Mouse (Mus musculus): ENCODE data around the gene Npepps. TPM values are rescaled to one million over a fixed set of nuclear protein-coding genes. Genes with fewer than 3 reads are reported as not detected.
"Not testable (repeated sequence)": the region's sequence is repeated elsewhere in the genome, so short reads cannot be mapped to it uniquely, and the experiment has no call there.

Npepps gene
- polyA plus RNA-seq, 1 experiment from 2014 or later: 41.9 TPM

GRCm38 (mm10) chr11:97315504-97316503 lies 35.4 kb upstream of the Npepps start, which contains the start of gene Mrpl45:
TSS of gene Mrpl45 (plus strand) at chr11:97315716.
- no peaks in the 10 kb centered on the region for H3K27me3 ChIP-seq (replicated peaks; ENCODE audit: control insufficient read depth, insufficient read depth, low read length)
- H3K9me3 ChIP-seq (ENCODE audit: control insufficient read depth): no peaks in the 10 kb centered on the region
- H3K9ac ChIP-seq (ENCODE audit: low read depth, low read length): peak within 1 kb of the TSS; percentile 62
- H3K27ac ChIP-seq (ENCODE audit: low read depth, low read length): peak within 1 kb of the TSS; percentile 64
- under 1% methylated on average over 50 of the region's 50 CpGs for whole genome bisulfite sequencing
- peak; percentile 94 for ATAC-seq
- H3K36me3 ChIP-seq (ENCODE audit: control insufficient read depth, insufficient read depth): no peaks in the 10 kb centered on the region
- TF ChIP-seq CTCF (IDR thresholded peaks at IDR 0.05; ENCODE audit: low read depth): no peak
- H3K4me2 ChIP-seq (replicated peaks; ENCODE audit: low read depth): peak within 1 kb of the TSS; percentile 63
- H3K4me3 ChIP-seq (ENCODE audit: low read depth, low read length): peak within 1 kb of the TSS; percentile 55
- no peaks in the 10 kb centered on the region for H3K4me1 ChIP-seq (replicated peaks; ENCODE audit: control insufficient read depth, insufficient read depth, low read length)

DNA sequence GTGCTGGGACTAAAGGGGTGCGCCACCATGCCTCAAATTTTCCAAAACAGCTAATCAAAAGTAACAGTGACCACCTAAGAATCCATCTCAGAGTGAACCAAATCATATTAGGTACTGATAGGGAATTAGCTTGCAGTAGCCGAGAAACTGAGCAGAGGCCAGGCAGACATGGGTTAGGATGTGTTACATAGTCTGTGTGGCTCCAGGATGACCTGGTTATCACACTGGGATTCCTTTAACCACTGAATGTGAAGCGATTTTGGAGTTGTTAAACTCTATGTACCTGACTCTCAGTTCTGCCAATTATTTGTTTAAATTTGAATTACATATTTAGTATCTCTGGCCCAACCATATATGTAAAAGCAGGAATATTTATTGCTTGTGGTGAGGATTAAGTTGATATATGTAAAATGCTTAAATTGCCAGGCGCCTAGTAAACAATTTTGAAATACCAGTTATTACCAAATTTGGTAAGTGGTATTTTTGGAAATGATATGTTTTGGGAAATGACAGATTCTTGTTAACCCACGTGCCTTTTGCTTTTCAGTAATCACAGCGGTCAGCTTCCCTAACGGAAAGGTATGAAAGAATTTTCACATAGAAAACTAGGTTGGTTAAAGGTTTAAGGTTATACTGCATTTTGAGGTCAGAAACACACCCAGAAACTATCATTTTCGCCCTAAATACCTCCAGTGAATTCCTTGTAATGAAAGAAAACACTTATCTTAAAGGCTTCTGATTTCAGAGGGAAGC lies 34.5 kb upstream of the Npepps start:
- H3K4me2 ChIP-seq (replicated peaks; ENCODE audit: low read depth): peak overlapping the region; percentile 63
- H3K27ac ChIP-seq (ENCODE audit: low read depth, low read length): peak overlapping the region; percentile 64
- peak overlapping the region; percentile 55; the same call in 1 of the 2 replicates for H3K4me3 ChIP-seq (ENCODE audit: low read depth, low read length)
- H3K4me1 ChIP-seq (replicated peaks; ENCODE audit: control insufficient read depth, insufficient read depth, low read length): no peaks in the 10 kb centered on the region
- no peaks in the 10 kb centered on the region for H3K36me3 ChIP-seq (ENCODE audit: control insufficient read depth, insufficient read depth)
- H3K9me3 ChIP-seq (ENCODE audit: control insufficient read depth): no peaks in the 10 kb centered on the region
- H3K27me3 ChIP-seq (replicated peaks; ENCODE audit: control insufficient read depth, insufficient read depth, low read length): no peaks in the 10 kb centered on the region
- TF ChIP-seq CTCF (IDR thresholded peaks at IDR 0.05; ENCODE audit: low read depth): no peak
- ATAC-seq: no peak; the same call in 1 of the 2 replicates
- 41% methylated on average over 8 of the region's 8 CpGs for WGBS
- H3K9ac ChIP-seq (ENCODE audit: low read depth, low read length): no peak overlapping the region

DNA sequence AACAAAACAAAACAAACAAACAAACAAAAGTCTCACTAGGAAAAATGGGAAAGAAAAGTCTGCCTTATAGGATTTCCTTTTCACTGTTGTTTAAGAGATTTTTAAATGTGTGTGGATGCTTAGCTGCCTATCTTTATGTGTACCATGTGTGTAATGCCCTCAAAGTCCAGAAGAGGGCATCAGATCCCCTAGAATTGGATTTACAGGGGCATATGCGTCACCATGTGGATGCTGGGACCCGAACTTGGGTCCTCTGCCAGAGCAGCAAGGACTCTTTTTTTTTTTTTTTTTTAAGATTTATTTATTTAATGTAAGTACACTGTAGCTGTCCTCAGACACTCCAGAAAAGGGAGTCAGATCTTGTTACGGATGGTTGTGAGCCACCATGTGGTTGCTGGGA lies 33.7 kb upstream of the Npepps start:
- no peak overlapping the region for H3K9ac ChIP-seq (ENCODE audit: low read depth, low read length)
- WGBS: 95% methylated on average over 3 of the region's 3 CpGs
- ATAC-seq: no peak
- no peaks in the 10 kb centered on the region for H3K4me1 ChIP-seq (replicated peaks; ENCODE audit: control insufficient read depth, insufficient read depth, low read length)
- H3K9me3 ChIP-seq (ENCODE audit: control insufficient read depth): no peaks in the 10 kb centered on the region
- H3K27me3 ChIP-seq (replicated peaks; ENCODE audit: control insufficient read depth, insufficient read depth, low read length): no peaks in the 10 kb centered on the region
- TF ChIP-seq CTCF (IDR thresholded peaks at IDR 0.05; ENCODE audit: low read depth): peak; percentile 53
- H3K36me3 ChIP-seq (ENCODE audit: control insufficient read depth, insufficient read depth): no peaks in the 10 kb centered on the region
- no peak overlapping the region for H3K4me3 ChIP-seq (ENCODE audit: low read depth, low read length)
- H3K4me2 ChIP-seq (replicated peaks; ENCODE audit: low read depth): no peak overlapping the region
- no peak overlapping the region for H3K27ac ChIP-seq (ENCODE audit: low read depth, low read length)

GRCm38 (mm10) chr11:97312871-97313270 lies 32.4 kb upstream of the Npepps start:
- H3K36me3 ChIP-seq (ENCODE audit: control insufficient read depth, insufficient read depth); H3K4me3 ChIP-seq (ENCODE audit: low read depth, low read length); H3K9me3 ChIP-seq (ENCODE audit: control insufficient read depth); H3K27ac ChIP-seq (ENCODE audit: low read depth, low read length); H3K27me3 ChIP-seq (replicated peaks; ENCODE audit: control insufficient read depth, insufficient read depth, low read length); H3K9ac ChIP-seq (ENCODE audit: low read depth, low read length); H3K4me2 ChIP-seq (replicated peaks; ENCODE audit: low read depth); H3K4me1 ChIP-seq (replicated peaks; ENCODE audit: control insufficient read depth, insufficient read depth, low read length); ATAC-seq: not testable (repeated sequence)
- 73% methylated on average over 1 of the region's 1 CpGs for WGBS

DNA sequence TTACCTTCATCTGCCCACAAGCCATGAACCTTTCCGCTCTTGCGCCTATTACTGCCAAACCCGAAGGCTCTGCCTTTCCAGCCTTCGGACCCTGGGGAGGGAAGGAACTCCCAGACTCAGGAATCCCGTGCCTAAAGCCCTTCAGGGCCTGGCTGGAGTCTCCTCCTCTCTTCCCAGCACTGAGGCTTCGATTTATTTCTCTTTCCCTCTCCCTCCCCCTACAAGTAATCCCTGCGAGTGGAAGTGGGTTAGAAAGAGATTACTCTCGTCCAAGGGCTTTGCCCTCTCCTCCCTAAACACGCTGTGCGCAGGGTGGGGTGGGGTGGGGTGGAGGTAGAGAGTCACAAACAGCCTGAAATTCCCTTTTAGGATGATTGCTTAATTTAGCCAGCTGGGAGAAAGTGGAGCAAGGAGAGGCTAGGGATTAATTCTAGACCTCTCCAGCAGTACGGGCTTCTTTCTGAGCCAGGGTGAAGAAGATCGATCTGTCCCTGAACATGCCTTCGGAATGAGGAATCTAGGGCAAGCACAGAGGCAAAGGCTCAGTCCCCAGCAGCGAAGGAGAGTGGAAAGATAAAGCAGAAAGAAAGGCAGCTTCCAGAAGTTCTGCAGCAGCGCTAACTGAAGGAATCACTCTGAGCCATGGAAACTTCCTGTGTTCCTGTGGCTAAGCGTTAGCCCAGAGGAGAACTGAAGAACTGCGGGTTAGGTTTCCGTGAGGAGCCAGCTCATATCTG lies 30.6 kb upstream of the Npepps start:
- Histone ChIP-seq H3K27ac (ENCODE audit: low read depth, low read length) (peak overlapping the region; percentile 54), H3K9ac (ENCODE audit: low read depth, low read length) (peak overlapping the region; percentile 50), H3K27me3 (replicated peaks; ENCODE audit: control insufficient read depth, insufficient read depth, low read length) (no peaks in the 10 kb centered on the region), H3K4me2 (replicated peaks; ENCODE audit: low read depth) (peak overlapping the region; percentile 75), H3K36me3 (ENCODE audit: control insufficient read depth, insufficient read depth) (no peaks in the 10 kb centered on the region), H3K4me3 (ENCODE audit: low read depth, low read length) (peak overlapping the region; percentile 41), H3K9me3 (ENCODE audit: control insufficient read depth) (no peaks in the 10 kb centered on the region), H3K4me1 (replicated peaks; ENCODE audit: control insufficient read depth, insufficient read depth, low read length) (no peaks in the 10 kb centered on the region)
- 9% methylated on average over 18 of the region's 18 CpGs for WGBS
- TF ChIP-seq CTCF (IDR thresholded peaks at IDR 0.05; ENCODE audit: low read depth): peak; percentile 53
- ATAC-seq: no peak

Measured in intestine, postnatal 0 days (tissue).